Mouse (Mus musculus): Measurements from ENCODE around the gene Hs6st1. TPM values are rescaled to one million over a fixed set of nuclear protein-coding genes. Genes with fewer than 3 reads are reported as not detected.

The Hs6st1 gene
- total RNA-seq, 2 experiments from 2014 or later = 16.0 to 28.7 TPM

GRCm38 (mm10) chr1:36064861-36065760, 3.1 kb upstream of the Hs6st1 start:
- peak; percentile 82 for ATAC-seq (ENCODE audit: poor library complexity, severe bottlenecking)

- ATAC-seq (ENCODE audit: poor library complexity, severe bottlenecking) = no peak
These were observed 2.4 kb upstream of the Hs6st1 start for GRCm38 (mm10) chr1:36065761-36066150.

- ATAC-seq (ENCODE audit: poor library complexity, severe bottlenecking) = no peak
These were observed 1.8 kb upstream of the Hs6st1 start for GRCm38 (mm10) chr1:36066216-36066980.

- ATAC-seq (ENCODE audit: poor library complexity, severe bottlenecking) = no peak
These were observed 999 bp upstream of the Hs6st1 start for GRCm38 (mm10) chr1:36067201-36067600.

- no peak for ATAC-seq (ENCODE audit: poor library complexity, severe bottlenecking)
These were observed 589 bp upstream of the Hs6st1 start for GRCm38 (mm10) chr1:36067611-36068010.

GRCm38 (mm10) chr1:36068531-36069120, 426 bp downstream of the Hs6st1 start:
- 0 out of 2 replicates have a peak, but pooled peaks have one; percentile 3 for ATAC-seq (ENCODE audit: poor library complexity, severe bottlenecking)

GRCm38 (mm10) chr1:36069291-36069771, 1.1 kb downstream of the Hs6st1 start:
- 0 out of 2 replicates have a peak, but pooled peaks have one; percentile 7 for ATAC-seq (ENCODE audit: poor library complexity, severe bottlenecking)

GRCm38 (mm10) chr1:36070190-36070589, 2.0 kb downstream of the Hs6st1 start:
- no peak for ATAC-seq (ENCODE audit: poor library complexity, severe bottlenecking)

GRCm38 (mm10) chr1:36070740-36071139, 2.5 kb downstream of the Hs6st1 start:
- no peak for ATAC-seq (ENCODE audit: poor library complexity, severe bottlenecking)

GRCm38 (mm10) chr1:36071176-36071575, 3.0 kb downstream of the Hs6st1 start:
- ATAC-seq (ENCODE audit: poor library complexity, severe bottlenecking) = no peak

- ATAC-seq (ENCODE audit: poor library complexity, severe bottlenecking) = no peak
These were observed 3.4 kb downstream of the Hs6st1 start for GRCm38 (mm10) chr1:36071611-36072010.

GRCm38 (mm10) chr1:36072588-36073556, 4.7 kb downstream of the Hs6st1 start:
- ATAC-seq (ENCODE audit: poor library complexity, severe bottlenecking) = no peak

GRCm38 (mm10) chr1:36073566-36073965, 5.4 kb downstream of the Hs6st1 start:
- no peak for ATAC-seq (ENCODE audit: poor library complexity, severe bottlenecking)

GRCm38 (mm10) chr1:36074197-36074596, 6.0 kb downstream of the Hs6st1 start:
- ATAC-seq (ENCODE audit: poor library complexity, severe bottlenecking) = no peak

GRCm38 (mm10) chr1:36074968-36075367, 6.8 kb downstream of the Hs6st1 start:
- ATAC-seq (ENCODE audit: poor library complexity, severe bottlenecking) = no peak

- ATAC-seq (ENCODE audit: poor library complexity, severe bottlenecking) = no peak
These were observed 7.5 kb downstream of the Hs6st1 start for GRCm38 (mm10) chr1:36075652-36076051.

- ATAC-seq (ENCODE audit: poor library complexity, severe bottlenecking) = no peak
These were observed 8.9 kb downstream of the Hs6st1 start for GRCm38 (mm10) chr1:36077084-36077483.

GRCm38 (mm10) chr1:36078250-36078649, 10.1 kb downstream of the Hs6st1 start:
- no peak for ATAC-seq (ENCODE audit: poor library complexity, severe bottlenecking)

GRCm38 (mm10) chr1:36079679-36080078, 11.5 kb downstream of the Hs6st1 start:
- no peak for ATAC-seq (ENCODE audit: poor library complexity, severe bottlenecking)

GRCm38 (mm10) chr1:36080974-36081373, 12.8 kb downstream of the Hs6st1 start:
- no peak for ATAC-seq (ENCODE audit: poor library complexity, severe bottlenecking)

Measured in megakaryocyte, adult 5-6 weeks (primary cell).